Mouse (Mus musculus): ENCODE measurements at regions not wholly inside any gene's neighbourhood (a gene's known extent, or its start where the extent isn't known, plus 50 kb on each side); places are given as distances from the start of the nearest gene placed in this dataset.
A peak's percentile ranks its signal among the peaks of the same experiment; 100 is the strongest.

DNA sequence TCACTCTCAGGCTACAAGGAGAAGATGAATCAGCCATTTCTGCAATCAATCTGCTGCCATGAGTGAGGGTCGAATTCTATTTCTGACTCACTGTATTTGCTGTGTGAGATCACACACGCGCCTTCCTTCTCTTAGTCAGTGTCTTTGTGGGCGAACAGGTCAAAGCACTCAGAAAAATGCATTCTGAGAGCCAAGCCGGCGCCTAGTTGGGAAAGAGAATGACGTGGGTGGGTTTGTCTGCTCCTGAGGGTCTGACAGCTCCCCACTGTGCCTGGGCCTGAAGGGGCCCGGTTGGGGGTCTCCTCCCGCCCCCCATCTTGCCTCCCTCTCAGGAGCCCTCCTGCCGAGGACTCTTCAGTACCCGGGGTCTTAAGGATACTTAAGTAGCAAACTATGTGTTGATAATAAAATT lies 143.3 kb upstream of the Mvb12b start:
- ATAC-seq (replicated peaks; ENCODE audit: low FRiP score, low TSS enrichment, low read depth) (no peak), DNase-seq (ENCODE audit: low spot score) (no peak)
- no peaks in the 10 kb centered on the region; the same call in none of the 2 replicates for H3K4me1 ChIP-seq (replicated peaks; ENCODE audit: control insufficient read depth, insufficient read depth, low read length)
- H3K27me3 ChIP-seq (replicated peaks; ENCODE audit: control insufficient read depth, insufficient read depth, low read length): no peaks in the 10 kb centered on the region
- no peaks in the 10 kb centered on the region for H3K36me3 ChIP-seq (ENCODE audit: control insufficient read depth, insufficient read depth, low read length)
- H3K9me3 ChIP-seq (ENCODE audit: control insufficient read depth, low read length): no peaks in the 10 kb centered on the region
- H3K4me3 ChIP-seq (ENCODE audit: low read depth, low read length): no peak overlapping the region
- WGBS: 14% methylated on average over 11 of the region's 11 CpGs
- H3K4me2 ChIP-seq (ENCODE audit: low read length): peak overlapping the region; percentile 24
- no peak overlapping the region for H3K9ac ChIP-seq (ENCODE audit: low read length)
- no peak overlapping the region; the same call in 1 of the 2 replicates for H3K27ac ChIP-seq (ENCODE audit: low read depth)

DNA sequence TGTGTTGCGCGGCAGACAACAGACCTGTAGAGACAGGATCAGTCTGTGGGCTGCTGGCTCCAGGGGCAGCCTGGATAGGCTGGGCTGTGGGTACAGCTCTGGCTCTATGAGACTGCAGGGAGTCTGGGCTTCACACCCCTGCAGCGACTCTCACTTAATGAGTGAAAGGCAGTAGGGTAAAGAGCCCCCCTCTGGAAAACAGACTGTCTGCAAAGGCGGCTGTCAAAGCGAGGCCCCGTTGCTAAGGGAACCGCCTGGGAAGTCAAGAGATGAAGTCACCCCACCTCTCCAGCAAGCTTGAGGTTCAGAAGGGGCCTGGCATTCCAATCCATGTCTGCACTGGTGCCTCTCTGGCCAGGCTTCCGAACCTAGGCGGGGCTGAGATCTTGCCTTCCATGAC lies 139.7 kb upstream of the Mvb12b start:
- Histone ChIP-seq H3K4me2 (ENCODE audit: low read length) (no peak overlapping the region), H3K27ac (ENCODE audit: low read depth) (no peak overlapping the region), H3K9ac (ENCODE audit: low read length) (no peak overlapping the region), H3K36me3 (ENCODE audit: control insufficient read depth, insufficient read depth, low read length) (no peaks in the 10 kb centered on the region), H3K9me3 (ENCODE audit: control insufficient read depth, low read length) (no peaks in the 10 kb centered on the region), H3K4me3 (ENCODE audit: low read depth, low read length) (no peak overlapping the region), H3K4me1 (replicated peaks; ENCODE audit: control insufficient read depth, insufficient read depth, low read length) (no peaks in the 10 kb centered on the region; the same call in none of the 2 replicates), H3K27me3 (replicated peaks; ENCODE audit: control insufficient read depth, insufficient read depth, low read length) (no peaks in the 10 kb centered on the region)
- DNase-seq (ENCODE audit: low spot score) (no peak), ATAC-seq (replicated peaks; ENCODE audit: low FRiP score, low TSS enrichment, low read depth) (peak; percentile 59; the same call in 1 of the 2 replicates)
- 29% methylated on average over 9 of the region's 9 CpGs for WGBS

DNA sequence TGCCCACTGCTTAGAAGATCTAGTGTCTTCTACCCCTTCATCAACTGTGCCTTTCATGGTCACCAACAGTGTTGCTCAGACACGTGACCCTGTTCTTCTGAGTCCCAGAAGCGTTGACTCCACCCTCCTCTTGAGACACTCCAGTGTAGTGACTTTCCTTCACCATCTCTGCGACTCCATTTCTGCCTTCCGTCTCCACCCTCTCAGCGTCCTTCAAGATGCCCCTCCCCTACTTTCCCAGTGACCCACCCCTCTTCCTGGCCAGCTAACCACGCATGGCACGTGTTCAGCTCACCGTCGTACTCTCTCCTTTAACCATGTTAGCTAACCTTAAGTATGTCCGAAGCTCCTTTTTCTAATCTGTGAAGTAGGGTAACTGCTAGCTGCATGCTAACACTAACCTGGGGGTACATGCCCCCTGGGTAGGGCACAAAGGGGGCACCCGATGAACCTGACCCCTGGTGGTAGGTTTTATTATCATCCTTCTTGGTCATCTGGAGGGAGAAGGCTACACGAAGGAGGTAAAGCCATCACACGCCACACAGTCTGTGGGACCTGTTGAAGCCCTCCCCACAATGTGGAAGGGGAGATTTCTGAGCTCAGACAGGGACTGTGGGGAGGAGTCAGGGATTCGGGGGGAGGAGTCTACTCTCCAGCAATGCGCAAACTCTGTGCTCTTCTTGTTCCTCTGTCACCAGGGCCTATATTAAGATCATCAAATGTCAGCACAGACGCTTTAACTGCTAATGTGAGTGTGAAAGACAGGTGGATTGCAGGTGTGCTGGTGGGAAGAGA lies 139.0 kb upstream of the Mvb12b start:
- Histone ChIP-seq H3K27ac (ENCODE audit: low read depth) (no peak overlapping the region), H3K9me3 (ENCODE audit: control insufficient read depth, low read length) (0 out of 2 replicates have a peak, but pooled peaks cover 2% of the 10 kb centered on the region), H3K4me2 (ENCODE audit: low read length) (no peak overlapping the region), H3K36me3 (ENCODE audit: control insufficient read depth, insufficient read depth, low read length) (no peaks in the 10 kb centered on the region), H3K9ac (ENCODE audit: low read length) (no peak overlapping the region), H3K27me3 (replicated peaks; ENCODE audit: control insufficient read depth, insufficient read depth, low read length) (no peaks in the 10 kb centered on the region), H3K4me3 (ENCODE audit: low read depth, low read length) (no peak overlapping the region), H3K4me1 (replicated peaks; ENCODE audit: control insufficient read depth, insufficient read depth, low read length) (no peaks in the 10 kb centered on the region; the same call in none of the 2 replicates)
- no peak for DNase-seq (ENCODE audit: low spot score)
- ATAC-seq (replicated peaks; ENCODE audit: low FRiP score, low TSS enrichment, low read depth): no peak
- 73% methylated on average over 16 of the region's 16 CpGs for WGBS

- H3K4me1 ChIP-seq (replicated peaks; ENCODE audit: control insufficient read depth, insufficient read depth, low read length): no peaks in the 10 kb centered on the region; the same call in 1 of the 2 replicates
- no peak overlapping the region for H3K27ac ChIP-seq (ENCODE audit: low read depth)
- 0 out of 2 replicates have a peak, but pooled peaks cover 3% of the 10 kb centered on the region for H3K9me3 ChIP-seq (ENCODE audit: control insufficient read depth, low read length)
- DNase-seq (ENCODE audit: low spot score): no peak
- no peaks in the 10 kb centered on the region for H3K27me3 ChIP-seq (replicated peaks; ENCODE audit: control insufficient read depth, insufficient read depth, low read length)
- H3K4me2 ChIP-seq (ENCODE audit: low read length): no peak overlapping the region
- WGBS: 73% methylated on average over 10 of the region's 10 CpGs
- no peak overlapping the region for H3K9ac ChIP-seq (ENCODE audit: low read length)
- H3K36me3 ChIP-seq (ENCODE audit: control insufficient read depth, insufficient read depth, low read length): no peaks in the 10 kb centered on the region
- no peak for ATAC-seq (replicated peaks; ENCODE audit: low FRiP score, low TSS enrichment, low read depth)
- H3K4me3 ChIP-seq (ENCODE audit: low read depth, low read length): no peak overlapping the region
These were observed 138.1 kb upstream of the Mvb12b start for GRCm38 (mm10) chr2:34025715-34026360.

DNA sequence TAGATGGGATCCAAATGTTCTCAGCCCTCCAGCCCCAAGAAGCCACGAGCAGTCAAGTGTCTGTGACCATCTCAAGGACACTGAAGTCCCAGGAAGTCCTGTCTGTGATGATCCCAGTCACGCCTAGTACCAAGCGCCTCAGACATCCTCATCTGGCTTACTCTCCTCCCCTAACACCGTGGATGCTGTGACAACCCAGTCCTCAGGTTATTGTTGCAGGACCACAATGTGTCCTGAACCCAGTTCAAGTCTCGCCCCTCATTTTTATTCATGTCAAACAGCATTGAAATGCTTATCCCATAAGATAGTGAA lies 129.4 kb upstream of the Mvb12b start:
- H3K4me2 ChIP-seq (ENCODE audit: low read length): no peak overlapping the region
- no peak for DNase-seq (ENCODE audit: low spot score)
- WGBS: 65% methylated on average over 5 of the region's 5 CpGs
- no peaks in the 10 kb centered on the region for H3K36me3 ChIP-seq (ENCODE audit: control insufficient read depth, insufficient read depth, low read length)
- H3K9me3 ChIP-seq (ENCODE audit: control insufficient read depth, low read length): 0 out of 2 replicates have a peak, but pooled peaks cover 3% of the 10 kb centered on the region
- no peaks in the 10 kb centered on the region for H3K4me1 ChIP-seq (replicated peaks; ENCODE audit: control insufficient read depth, insufficient read depth, low read length)
- ATAC-seq (replicated peaks; ENCODE audit: low FRiP score, low TSS enrichment, low read depth): no peak
- no peak overlapping the region for H3K9ac ChIP-seq (ENCODE audit: low read length)
- H3K27ac ChIP-seq (ENCODE audit: low read depth): no peak overlapping the region
- H3K27me3 ChIP-seq (replicated peaks; ENCODE audit: control insufficient read depth, insufficient read depth, low read length): no peaks in the 10 kb centered on the region
- H3K4me3 ChIP-seq (ENCODE audit: low read depth, low read length): no peak overlapping the region

GRCm38 (mm10) chr2:34016350-34017141 lies 128.8 kb upstream of the Mvb12b start:
- no peak for DNase-seq (ENCODE audit: low spot score)
- H3K9me3 ChIP-seq (ENCODE audit: control insufficient read depth, low read length): no peaks in the 10 kb centered on the region
- H3K27ac ChIP-seq (ENCODE audit: low read depth): no peak overlapping the region
- H3K4me1 ChIP-seq (replicated peaks; ENCODE audit: control insufficient read depth, insufficient read depth, low read length): no peaks in the 10 kb centered on the region
- 52% methylated on average over 20 of the region's 20 CpGs for WGBS
- no peak overlapping the region for H3K4me3 ChIP-seq (ENCODE audit: low read depth, low read length)
- H3K36me3 ChIP-seq (ENCODE audit: control insufficient read depth, insufficient read depth, low read length): no peaks in the 10 kb centered on the region
- H3K9ac ChIP-seq (ENCODE audit: low read length): no peak overlapping the region
- H3K4me2 ChIP-seq (ENCODE audit: low read length): no peak overlapping the region
- no peaks in the 10 kb centered on the region for H3K27me3 ChIP-seq (replicated peaks; ENCODE audit: control insufficient read depth, insufficient read depth, low read length)
- no peak for ATAC-seq (replicated peaks; ENCODE audit: low FRiP score, low TSS enrichment, low read depth)

DNA sequence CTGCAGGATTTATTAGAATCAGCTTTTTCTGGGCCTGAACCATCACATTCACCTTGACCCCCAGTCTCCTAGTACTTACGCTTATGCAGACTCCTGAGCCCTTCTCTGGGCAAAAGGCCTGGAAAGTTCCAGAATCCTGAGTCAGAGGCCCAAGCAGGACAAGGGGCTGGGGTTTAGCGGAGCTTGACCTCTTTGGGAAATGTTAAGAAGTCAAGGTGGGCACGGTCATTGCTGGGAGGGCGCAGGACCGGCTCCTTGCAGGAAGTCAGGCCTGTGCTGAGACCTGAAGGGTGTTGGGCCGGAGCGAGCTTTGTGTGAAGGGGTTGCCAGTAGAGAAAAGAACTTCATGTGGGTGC lies 127.9 kb upstream of the Mvb12b start:
- 89% methylated on average over 7 of the region's 7 CpGs for WGBS
- ATAC-seq (replicated peaks; ENCODE audit: low FRiP score, low TSS enrichment, low read depth) (no peak), DNase-seq (ENCODE audit: low spot score) (no peak)
- H3K27me3 ChIP-seq (replicated peaks; ENCODE audit: control insufficient read depth, insufficient read depth, low read length): no peaks in the 10 kb centered on the region
- H3K9me3 ChIP-seq (ENCODE audit: control insufficient read depth, low read length): no peaks in the 10 kb centered on the region
- no peaks in the 10 kb centered on the region for H3K4me1 ChIP-seq (replicated peaks; ENCODE audit: control insufficient read depth, insufficient read depth, low read length)
- no peak overlapping the region for H3K4me2 ChIP-seq (ENCODE audit: low read length)
- no peaks in the 10 kb centered on the region for H3K36me3 ChIP-seq (ENCODE audit: control insufficient read depth, insufficient read depth, low read length)
- H3K9ac ChIP-seq (ENCODE audit: low read length): no peak overlapping the region
- no peak overlapping the region for H3K27ac ChIP-seq (ENCODE audit: low read depth)
- H3K4me3 ChIP-seq (ENCODE audit: low read depth, low read length): no peak overlapping the region

DNA sequence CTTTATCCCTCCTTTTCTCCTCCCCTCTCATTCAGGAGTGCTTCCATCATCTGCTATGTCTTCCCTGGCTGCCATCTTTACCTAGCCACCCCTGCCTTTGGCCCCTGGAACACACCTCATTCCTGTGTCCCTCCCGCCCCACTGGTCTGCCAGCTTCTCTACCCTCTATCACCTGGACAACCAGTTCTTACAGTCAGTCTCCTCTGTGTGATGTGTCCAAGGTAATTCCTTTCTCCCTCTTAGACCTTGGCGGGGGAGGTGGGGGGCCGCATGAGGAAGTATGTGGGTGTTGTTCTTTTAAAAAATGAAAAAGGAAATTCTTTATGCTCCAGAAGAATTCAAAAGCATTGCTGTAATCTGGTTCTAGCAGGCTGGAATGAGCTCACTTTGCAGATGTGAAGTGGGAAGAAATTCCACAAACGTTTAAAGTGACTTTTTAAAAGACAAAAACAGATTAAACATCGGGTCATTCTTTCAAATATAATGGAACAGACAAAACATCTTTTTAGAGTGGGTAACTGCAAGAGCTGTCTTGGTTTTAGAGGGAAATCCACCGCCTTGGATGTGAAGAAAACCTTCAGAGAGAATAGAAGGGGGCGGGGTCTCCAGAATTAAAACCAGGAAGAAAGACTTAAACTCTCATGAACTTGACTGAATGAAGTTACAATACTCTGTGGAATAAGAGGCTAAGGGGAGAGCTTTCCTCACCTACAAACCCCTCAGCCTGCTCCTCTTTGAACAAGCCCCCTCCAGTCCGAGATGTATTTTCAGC lies 127.3 kb upstream of the Mvb12b start:
- Histone ChIP-seq H3K4me1 (replicated peaks; ENCODE audit: control insufficient read depth, insufficient read depth, low read length) (no peaks in the 10 kb centered on the region), H3K27me3 (replicated peaks; ENCODE audit: control insufficient read depth, insufficient read depth, low read length) (no peaks in the 10 kb centered on the region), H3K4me3 (ENCODE audit: low read depth, low read length) (no peak overlapping the region), H3K9ac (ENCODE audit: low read length) (no peak overlapping the region), H3K9me3 (ENCODE audit: control insufficient read depth, low read length) (no peaks in the 10 kb centered on the region), H3K27ac (ENCODE audit: low read depth) (no peak overlapping the region), H3K36me3 (ENCODE audit: control insufficient read depth, insufficient read depth, low read length) (no peaks in the 10 kb centered on the region), H3K4me2 (ENCODE audit: low read length) (no peak overlapping the region)
- 77% methylated on average over 8 of the region's 8 CpGs for WGBS
- no peak for ATAC-seq (replicated peaks; ENCODE audit: low FRiP score, low TSS enrichment, low read depth)
- no peak for DNase-seq (ENCODE audit: low spot score)
